Mouse (Mus musculus): Measurements from ENCODE around the gene Stk24.

DNA sequence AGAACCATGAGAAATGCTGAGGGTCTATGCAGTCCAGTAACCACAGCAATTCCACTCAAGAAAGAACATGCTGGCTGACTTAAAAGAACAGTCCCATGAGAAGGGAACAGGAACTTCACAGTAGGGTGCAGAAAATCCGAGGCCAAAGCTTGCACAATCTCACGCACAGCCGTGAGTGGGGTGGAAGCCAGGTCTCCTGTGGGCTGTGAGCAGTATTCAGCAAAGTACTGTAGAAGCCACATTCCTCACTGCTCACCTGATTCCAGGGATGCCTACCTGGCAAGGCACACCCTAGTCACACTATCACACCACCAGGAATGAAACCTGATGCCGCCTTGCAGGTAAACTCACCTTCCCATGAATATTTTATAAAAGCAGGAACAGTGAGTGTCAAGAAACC, 33.2 kb downstream of the Stk24 start:
- no peak for TF ChIP-seq POLR2A (IDR thresholded peaks at IDR 0.05; ENCODE audit: borderline replicate concordance, insufficient read depth, low read length)
- no peak for TF ChIP-seq CTCF (IDR thresholded peaks at IDR 0.05; ENCODE audit: borderline replicate concordance, insufficient read depth, low read depth, low read length)

Measured in cerebellum, adult 2 months (tissue).